Mouse (Mus musculus) heart, embryonic 12.5 days (tissue): ENCODE data around the gene Klhl33. TPM values are rescaled to one million over a fixed set of nuclear protein-coding genes. Genes with fewer than 3 reads are reported as not detected.
"Not testable (repeated sequence)": the region's sequence is repeated elsewhere in the genome, so short reads cannot be mapped to it uniquely, and the experiment has no call there.

Experiments used
- ATAC-seq: fragments of 200-750 bp; cut with Nextera tagmentation; 2 replicates; pipeline ENCODE4 v1.8.0; 2017; ENCODE audit warnings: moderate TSS enrichment, moderate library complexity; ENCODE audit not compliant: insufficient number of reproducible peaks, low FRiP score
- H3K27ac ChIP-seq: fragments of 300-500 bp; sonication (generic); 2 replicates; pipeline ENCODE4 v1.5.1; 2016; ENCODE audit warnings: mild to moderate bottlenecking, moderate library complexity; ENCODE audit not compliant: poor library complexity, severe bottlenecking
- H3K27me3 ChIP-seq: fragments of 300-500 bp; sonication (generic); replicated peaks from 2 replicates; pipeline ENCODE4 v1.6.1; 2016; ENCODE audit warnings: mild to moderate bottlenecking, moderate library complexity
- H3K36me3 ChIP-seq: fragments of 300-500 bp; sonication (generic); 2 replicates; pipeline ENCODE4 v1.6.1; 2016; ENCODE audit warnings: mild to moderate bottlenecking, moderate library complexity
- H3K4me1 ChIP-seq: fragments of 300-500 bp; sonication (generic); replicated peaks from 2 replicates; pipeline ENCODE4 v1.6.1; 2016; ENCODE audit warnings: mild to moderate bottlenecking
- H3K4me2 ChIP-seq: fragments of 300-500 bp; sonication (generic); 2 replicates; pipeline ENCODE4 v1.6.1; 2016; ENCODE audit warnings: mild to moderate bottlenecking, moderate library complexity
- H3K4me3 ChIP-seq: fragments of 300-500 bp; sonication (generic); 2 replicates; pipeline ENCODE4 v1.5.1; 2016; ENCODE audit warnings: mild to moderate bottlenecking
- H3K9ac ChIP-seq: fragments of 300-500 bp; sonication (generic); 2 replicates; pipeline ENCODE4 v1.6.1; 2016; ENCODE audit warnings: mild to moderate bottlenecking, moderate library complexity
- H3K9me3 ChIP-seq: fragments of 300-500 bp; sonication (generic); replicated peaks from 2 replicates; pipeline ENCODE4 v1.6.1; 2016; ENCODE audit warnings: mild to moderate bottlenecking, moderate library complexity
- WGBS: fragments of 180-500 bp; shearing (Covaris S2); methylation state at CpG from one replicate; pipeline ENCODE4 v1.1.7; 2016; 5-methylcytosine and 5-hydroxymethylcytosine counted together
- polyA plus RNA-seq: library from polyadenylated mRNA; unstranded; fragments of >200 nt; fragmentation: Nextera tagmentation; extraction: Ambion mirVana; gene quantifications from 2 replicates; pipeline ENCODE4 v1.2.1, GENCODE M21; 2016

Klhl33 gene
- polyA plus RNA-seq, 1 experiment from 2014 or later: 0.09 TPM

DNA sequence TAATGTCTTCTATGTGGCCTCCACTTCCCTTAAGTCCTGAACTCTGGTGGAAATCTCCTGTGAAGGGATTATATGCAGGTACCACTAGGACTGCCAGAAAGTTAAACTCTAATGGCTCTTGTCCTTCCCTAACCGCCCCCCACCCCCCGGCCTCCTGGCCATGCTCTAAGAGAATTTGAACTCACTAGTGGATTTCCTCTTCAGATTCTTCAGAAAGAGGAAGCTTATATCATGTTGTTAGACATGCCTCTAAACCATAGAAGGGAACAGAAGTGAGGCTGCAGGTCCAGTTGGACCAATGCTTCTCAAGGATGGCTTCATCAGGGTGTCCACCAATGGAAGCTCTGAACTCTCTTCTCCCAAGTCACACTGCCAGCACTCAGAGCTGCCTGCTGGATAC lies 685 bp upstream of the Klhl33 start:
- not testable (repeated sequence) for ATAC-seq, H3K4me3 ChIP-seq, H3K9me3 ChIP-seq, H3K9ac ChIP-seq, H3K36me3 ChIP-seq, H3K4me2 ChIP-seq, H3K27ac ChIP-seq
- peaks cover 33% of the 10 kb centered on the region for H3K27me3 ChIP-seq
- peaks cover 14% of the 10 kb centered on the region for H3K4me1 ChIP-seq
- WGBS: 86% methylated on average over 2 of the region's 2 CpGs

DNA sequence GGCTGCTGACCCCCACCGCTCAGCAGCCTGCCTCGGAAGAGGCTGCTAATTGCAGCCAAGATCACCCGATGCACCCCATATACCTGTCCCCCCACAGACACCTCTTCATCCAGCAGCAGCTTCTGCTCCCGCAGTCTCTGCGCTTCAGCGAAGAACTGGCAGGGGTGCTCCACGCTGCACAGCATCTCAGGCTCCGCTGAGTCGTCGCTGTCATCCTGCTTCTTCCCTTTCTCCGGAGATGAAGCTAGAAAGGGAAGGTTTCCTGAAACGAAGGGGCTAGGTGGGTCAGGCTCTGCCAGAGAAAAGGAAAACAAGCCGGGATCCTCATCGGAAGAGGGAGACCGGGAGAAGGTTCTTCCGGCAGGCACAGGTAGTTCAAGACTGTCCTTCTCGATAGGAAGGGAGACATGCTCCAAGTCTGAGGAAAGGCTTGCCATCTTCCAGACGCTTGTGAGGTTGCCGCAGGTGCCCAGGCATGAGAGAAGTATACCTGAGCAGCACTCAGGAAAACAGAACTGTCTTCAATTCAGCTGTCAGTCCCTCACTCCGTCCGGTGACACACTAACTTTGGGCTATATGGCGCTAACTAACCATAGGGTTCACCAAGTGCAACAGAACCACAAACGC lies 447 bp downstream of the Klhl33 start:
- Histone ChIP-seq H3K4me1 (peaks cover 14% of the 10 kb centered on the region), H3K27ac (no peak overlapping the region), H3K9me3 (no peaks in the 10 kb centered on the region), H3K4me3 (peak overlapping the region; percentile 49), H3K4me2 (peak overlapping the region; percentile 83), H3K9ac (peak overlapping the region; percentile 65), H3K36me3 (no peaks in the 10 kb centered on the region), H3K27me3 (peaks cover 33% of the 10 kb centered on the region)
- 19% methylated on average over 23 of the region's 23 CpGs for WGBS
- no peak for ATAC-seq

DNA sequence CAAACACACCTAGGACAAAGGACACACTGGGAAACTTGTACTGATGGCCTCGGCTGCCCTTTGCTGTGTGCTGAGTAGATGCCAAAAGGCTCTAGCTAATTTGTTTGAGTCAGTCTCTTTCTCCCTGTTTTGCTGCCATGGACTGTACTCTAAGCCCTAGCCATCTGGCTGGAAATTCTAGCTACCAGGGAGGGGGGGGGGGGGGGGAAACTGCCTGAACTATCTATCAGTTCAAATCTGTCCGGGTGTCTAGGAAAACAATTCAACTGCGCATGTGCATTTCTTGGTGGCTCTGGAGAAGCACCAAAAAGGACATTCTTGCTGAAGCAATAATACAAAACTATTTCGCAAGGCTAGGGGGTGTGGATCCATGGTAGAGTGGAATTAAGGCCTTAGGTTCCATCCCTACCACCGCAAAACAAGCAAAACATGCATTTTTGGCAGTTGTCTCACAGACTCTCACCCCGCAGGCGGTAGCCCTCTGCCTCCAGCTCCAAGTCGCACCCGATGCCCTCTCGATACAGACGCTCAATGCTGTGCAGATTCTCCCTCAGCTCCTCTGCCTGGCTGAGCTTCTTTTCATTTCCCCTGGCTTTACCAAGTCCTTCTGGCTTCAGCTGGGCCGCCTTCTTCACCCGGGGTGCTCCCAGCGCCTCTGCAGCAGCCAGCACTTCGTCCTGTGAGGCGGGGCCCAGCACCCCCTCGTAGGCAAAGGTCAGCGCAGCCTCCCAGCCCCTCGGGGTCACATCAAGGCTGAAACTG lies 1.1 kb downstream of the Klhl33 start:
- H3K27ac ChIP-seq: no peak overlapping the region
- 14% methylated on average over 19 of the region's 19 CpGs for WGBS

DNA sequence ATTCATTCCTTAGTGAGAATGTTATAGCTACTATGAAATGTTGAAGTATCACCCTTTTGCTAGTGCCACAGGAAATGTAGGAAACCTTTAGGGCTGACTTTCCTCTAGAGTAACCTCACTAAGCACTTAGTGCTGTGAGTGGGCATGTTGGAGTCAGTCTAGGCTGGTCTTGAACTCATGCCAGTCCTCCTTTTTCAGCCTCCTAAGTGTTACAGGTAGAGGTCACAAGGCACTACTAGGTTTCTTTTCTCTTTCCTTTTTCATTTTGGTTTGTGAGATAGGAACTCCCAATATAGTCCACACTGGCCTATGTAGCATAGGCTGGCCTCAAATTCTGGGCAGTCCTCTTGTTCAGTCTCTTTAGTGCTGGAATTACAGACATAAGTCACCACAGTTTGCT lies 1.9 kb downstream of the Klhl33 start:
- no peaks in the 10 kb centered on the region for H3K9me3 ChIP-seq
- H3K27me3 ChIP-seq: peaks cover 33% of the 10 kb centered on the region
- no peak overlapping the region for H3K27ac ChIP-seq
- H3K4me3 ChIP-seq: no peak overlapping the region
- H3K4me2 ChIP-seq: no peak overlapping the region
- no peak overlapping the region for H3K9ac ChIP-seq
- no peak for ATAC-seq
- H3K36me3 ChIP-seq: no peaks in the 10 kb centered on the region
- peaks cover 14% of the 10 kb centered on the region for H3K4me1 ChIP-seq

More for the DNA sequence above, 1.1 kb downstream of the Klhl33 start:
- Histone ChIP-seq H3K36me3 (no peaks in the 10 kb centered on the region), H3K27me3 (peaks cover 33% of the 10 kb centered on the region), H3K4me2 (peak overlapping the region; percentile 83), H3K4me3 (peak overlapping the region; percentile 49), H3K4me1 (peaks cover 14% of the 10 kb centered on the region), H3K9me3 (no peaks in the 10 kb centered on the region), H3K9ac (peak overlapping the region; percentile 65)
- no peak for ATAC-seq

DNA sequence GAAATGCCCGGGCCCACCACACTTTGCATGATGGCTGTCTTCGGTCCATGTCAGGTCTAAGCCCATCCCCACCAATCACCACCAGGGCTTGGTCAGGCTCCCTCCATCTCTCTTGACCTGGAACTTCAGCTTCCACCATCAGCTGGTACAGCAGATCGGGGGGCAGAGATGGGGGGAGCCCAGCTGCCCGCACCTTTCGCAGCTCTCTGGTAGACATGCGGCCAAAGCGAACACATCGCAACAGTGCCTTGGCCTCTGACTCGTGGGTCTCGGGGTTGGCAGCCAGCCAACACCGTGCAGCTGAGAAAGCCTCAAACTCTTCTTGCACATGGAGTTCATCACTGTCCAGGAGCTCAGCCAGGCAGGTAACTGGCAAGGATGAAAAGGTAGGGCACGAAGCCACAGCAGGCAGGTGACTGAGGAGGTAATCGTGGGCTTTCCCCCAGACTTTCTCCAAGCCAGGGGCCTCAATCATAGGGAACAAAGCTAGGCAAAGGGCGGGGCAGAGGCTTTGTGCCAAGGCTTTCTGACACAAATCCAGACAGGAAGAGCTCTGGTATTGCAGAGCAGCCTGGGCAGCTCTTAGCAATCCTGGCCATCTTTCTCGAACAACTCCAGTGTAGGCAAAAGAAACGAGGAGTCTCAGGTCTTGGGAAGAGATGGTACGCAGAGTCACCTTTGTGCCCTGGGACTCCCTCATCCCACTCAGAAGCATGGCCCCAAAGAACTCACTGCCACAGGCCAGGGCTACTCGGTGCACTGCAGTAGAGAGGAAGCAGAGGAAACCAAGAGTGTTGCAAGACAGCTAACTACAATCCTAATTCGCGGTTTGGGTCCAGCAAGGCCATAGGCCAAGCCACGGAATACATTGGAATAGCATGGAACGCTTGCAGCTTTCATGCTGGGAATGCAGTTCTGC lies 4.5 kb downstream of the Klhl33 start:
- no peak for ATAC-seq

DNA sequence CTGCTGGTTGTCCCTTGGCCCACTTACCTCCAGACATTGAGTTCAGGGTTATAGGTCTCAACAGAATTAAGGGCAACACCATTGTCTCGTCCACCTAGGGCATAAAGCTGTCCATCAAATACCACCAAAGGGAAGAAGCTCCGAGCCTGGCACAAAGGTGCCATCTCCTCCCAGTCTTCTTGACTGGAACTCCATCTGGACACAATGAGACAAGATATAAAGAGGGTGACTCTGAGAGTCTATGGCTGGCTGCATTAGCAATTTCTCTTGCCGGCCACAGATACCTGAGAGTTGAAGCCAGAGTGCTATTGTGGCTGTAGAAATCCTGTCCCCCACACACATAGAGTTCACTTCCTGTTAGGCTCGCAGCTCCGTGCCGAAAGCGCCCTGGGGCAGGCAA lies 5.2 kb downstream of the Klhl33 start:
- Histone ChIP-seq H3K9me3 (0 out of 2 replicates have a peak, but pooled peaks cover 3% of the 10 kb centered on the region), H3K27me3 (peaks cover 25% of the 10 kb centered on the region), H3K27ac (no peak overlapping the region), H3K4me1 (peaks cover 12% of the 10 kb centered on the region), H3K9ac (no peak overlapping the region), H3K4me2 (no peak overlapping the region), H3K4me3 (no peak overlapping the region), H3K36me3 (no peaks in the 10 kb centered on the region)
- WGBS: 75% methylated on average over 7 of the region's 7 CpGs
- no peak for ATAC-seq

More for the DNA sequence above, 4.5 kb downstream of the Klhl33 start:
- Histone ChIP-seq H3K27ac (no peak overlapping the region), H3K27me3 (peaks cover 32% of the 10 kb centered on the region), H3K4me1 (peaks cover 14% of the 10 kb centered on the region), H3K4me2 (no peak overlapping the region), H3K36me3 (no peaks in the 10 kb centered on the region), H3K4me3 (no peak overlapping the region), H3K9me3 (0 out of 2 replicates have a peak, but pooled peaks cover 3% of the 10 kb centered on the region), H3K9ac (no peak overlapping the region)
- WGBS: 78% methylated on average over 22 of the region's 22 CpGs

DNA sequence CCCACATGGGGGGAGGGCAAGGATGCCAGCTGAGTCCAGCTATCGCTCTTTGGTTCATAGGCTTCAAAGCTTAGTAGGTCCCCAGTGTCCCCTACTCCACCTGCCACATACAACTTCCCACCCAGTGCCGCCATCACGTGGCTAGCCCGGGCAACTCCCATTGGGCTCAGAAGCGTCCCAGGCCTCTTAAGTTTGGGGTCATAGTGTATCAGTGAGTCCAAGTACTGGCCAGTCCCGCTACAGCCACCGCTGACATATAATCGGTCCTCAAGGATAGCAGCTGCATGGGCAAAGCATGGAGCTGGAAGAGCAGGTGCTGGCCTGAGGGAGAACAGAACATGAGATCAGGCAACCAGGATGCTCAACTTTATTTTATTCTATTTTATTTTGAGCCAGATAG lies 5.7 kb downstream of the Klhl33 start:
- no peak for ATAC-seq
- Histone ChIP-seq H3K9ac (no peak overlapping the region), H3K4me2 (no peak overlapping the region), H3K27ac (no peak overlapping the region), H3K36me3 (no peaks in the 10 kb centered on the region), H3K4me1 (peaks cover 8% of the 10 kb centered on the region), H3K9me3 (0 out of 2 replicates have a peak, but pooled peaks cover 3% of the 10 kb centered on the region), H3K4me3 (no peak overlapping the region), H3K27me3 (peaks cover 20% of the 10 kb centered on the region)
- WGBS: 79% methylated on average over 8 of the region's 8 CpGs

DNA sequence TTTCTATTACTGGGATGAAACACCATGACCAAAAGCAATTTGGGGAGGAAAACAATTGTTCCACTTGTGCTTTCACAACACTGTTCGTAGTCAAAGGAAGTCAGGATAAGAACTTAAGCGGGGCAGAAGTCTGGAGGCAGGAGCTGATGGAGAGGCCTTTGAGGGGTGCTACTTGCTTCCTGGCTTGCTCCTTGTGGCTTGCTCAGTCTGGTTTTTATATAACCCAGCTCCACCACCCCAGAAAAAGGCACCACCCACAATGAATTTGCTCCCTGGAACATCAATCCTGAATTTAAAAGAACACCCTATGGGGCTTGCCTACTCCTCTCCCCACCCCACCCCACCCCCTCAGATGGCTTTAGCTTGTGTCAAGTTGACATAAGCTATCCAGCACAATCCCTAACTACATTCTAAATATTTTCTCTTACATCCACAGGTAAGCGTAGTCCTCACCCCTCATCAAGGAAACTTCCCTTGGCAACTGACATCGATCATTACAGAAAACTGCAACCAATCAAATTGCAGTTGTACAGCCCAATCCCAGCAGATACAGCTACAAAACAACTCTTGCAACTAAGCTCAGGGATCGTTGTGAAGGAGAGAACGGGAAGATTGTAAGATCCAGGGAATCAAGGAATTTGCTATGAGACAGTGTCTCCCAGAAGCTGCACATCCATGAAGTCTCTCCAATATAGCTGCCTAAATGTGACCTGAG lies 20.9 kb downstream of the Klhl33 start:
- 82% methylated on average over 6 of the region's 6 CpGs for whole genome bisulfite sequencing

DNA sequence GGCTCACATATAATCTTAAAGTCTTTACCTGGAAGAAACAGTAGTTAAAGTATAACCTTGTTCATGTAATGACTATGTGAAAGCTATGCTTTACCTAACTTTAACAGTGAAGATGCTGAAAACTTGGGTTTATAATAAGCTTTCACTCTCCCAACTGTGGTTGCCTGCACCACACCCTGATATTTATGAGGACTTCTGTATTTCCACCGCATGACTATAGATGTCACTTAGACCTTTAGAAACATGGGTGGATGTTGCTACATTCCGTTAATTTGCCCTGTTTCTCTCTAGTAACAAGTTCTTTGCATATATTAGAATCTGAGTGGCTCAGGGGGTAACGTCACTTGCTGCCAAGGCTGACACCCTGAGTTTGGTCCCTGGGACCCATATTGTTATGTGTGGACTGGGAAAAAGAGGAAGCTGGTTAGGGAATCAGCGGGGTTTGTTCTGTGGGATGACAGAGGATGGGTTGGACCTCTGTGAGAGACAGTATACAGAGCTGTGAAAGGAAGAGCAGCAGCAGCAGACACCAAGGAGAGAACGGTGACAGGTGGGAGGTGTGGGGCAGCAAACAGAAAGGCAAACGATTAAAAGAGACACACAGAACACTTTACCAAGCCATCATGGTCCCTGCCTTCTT lies 21.6 kb downstream of the Klhl33 start:
- no peaks in the 10 kb centered on the region for H3K9me3 ChIP-seq
- H3K4me1 ChIP-seq: no peaks in the 10 kb centered on the region
- no peak overlapping the region for H3K9ac ChIP-seq
- 79% methylated on average over 6 of the region's 6 CpGs for WGBS
- H3K27ac ChIP-seq: no peak overlapping the region
- H3K4me3 ChIP-seq: no peak overlapping the region
- no peaks in the 10 kb centered on the region for H3K27me3 ChIP-seq
- ATAC-seq: no peak
- 0 out of 2 replicates have a peak, but pooled peaks cover 4% of the 10 kb centered on the region for H3K36me3 ChIP-seq
- H3K4me2 ChIP-seq: no peak overlapping the region

More for the DNA sequence above, 20.9 kb downstream of the Klhl33 start:
- H3K27me3 ChIP-seq: no peaks in the 10 kb centered on the region
- H3K27ac ChIP-seq: no peak overlapping the region
- no peaks in the 10 kb centered on the region for H3K4me1 ChIP-seq
- H3K9me3 ChIP-seq: no peaks in the 10 kb centered on the region
- H3K4me3 ChIP-seq: no peak overlapping the region
- H3K4me2 ChIP-seq: no peak overlapping the region
- no peak for ATAC-seq
- H3K36me3 ChIP-seq: 0 out of 2 replicates have a peak, but pooled peaks cover 4% of the 10 kb centered on the region
- H3K9ac ChIP-seq: no peak overlapping the region

DNA sequence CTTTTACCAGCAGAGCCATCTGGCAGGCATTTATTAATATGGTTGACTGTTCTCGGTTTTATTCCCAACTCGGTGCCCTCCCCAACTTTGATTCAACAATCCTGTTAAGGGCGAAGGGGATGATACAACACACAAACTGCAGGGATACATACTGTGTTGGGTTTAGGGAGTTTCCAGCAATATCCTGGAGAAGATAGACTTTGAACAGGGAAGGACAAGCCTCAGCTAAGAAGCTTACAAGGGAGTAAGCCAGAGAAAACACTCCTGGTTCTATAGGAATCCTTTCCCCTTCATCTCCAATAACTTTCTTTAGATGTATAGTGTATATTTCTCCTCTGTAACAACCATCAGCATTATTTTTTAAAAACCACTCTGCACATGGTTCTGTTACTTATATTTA lies 22.1 kb downstream of the Klhl33 start:
- no peaks in the 10 kb centered on the region for H3K9me3 ChIP-seq
- no peak for ATAC-seq
- H3K9ac ChIP-seq: no peak overlapping the region
- H3K4me1 ChIP-seq: no peaks in the 10 kb centered on the region
- H3K27ac ChIP-seq: no peak overlapping the region
- 86% methylated on average over 3 of the region's 3 CpGs for WGBS
- H3K36me3 ChIP-seq: 0 out of 2 replicates have a peak, but pooled peaks cover 4% of the 10 kb centered on the region
- no peak overlapping the region for H3K4me2 ChIP-seq
- no peaks in the 10 kb centered on the region for H3K27me3 ChIP-seq
- H3K4me3 ChIP-seq: no peak overlapping the region
